Mouse (Mus musculus) erythroblast, embryonic 14.5 days (primary cell): ENCODE data around the gene Myo18a.

Experiments
- GATA1 ChIP-seq: IDR thresholded peaks from 2 replicates; pipeline ENCODE4 v1.6.1; 2012; ENCODE audit warnings: low read length, inconsistent platforms, mixed read lengths
- TAL1 ChIP-seq: IDR thresholded peaks from 3 replicates; pipeline ENCODE4 v1.6.1; 2012; ENCODE audit warnings: low read length, inconsistent platforms, mixed read lengths

DNA sequence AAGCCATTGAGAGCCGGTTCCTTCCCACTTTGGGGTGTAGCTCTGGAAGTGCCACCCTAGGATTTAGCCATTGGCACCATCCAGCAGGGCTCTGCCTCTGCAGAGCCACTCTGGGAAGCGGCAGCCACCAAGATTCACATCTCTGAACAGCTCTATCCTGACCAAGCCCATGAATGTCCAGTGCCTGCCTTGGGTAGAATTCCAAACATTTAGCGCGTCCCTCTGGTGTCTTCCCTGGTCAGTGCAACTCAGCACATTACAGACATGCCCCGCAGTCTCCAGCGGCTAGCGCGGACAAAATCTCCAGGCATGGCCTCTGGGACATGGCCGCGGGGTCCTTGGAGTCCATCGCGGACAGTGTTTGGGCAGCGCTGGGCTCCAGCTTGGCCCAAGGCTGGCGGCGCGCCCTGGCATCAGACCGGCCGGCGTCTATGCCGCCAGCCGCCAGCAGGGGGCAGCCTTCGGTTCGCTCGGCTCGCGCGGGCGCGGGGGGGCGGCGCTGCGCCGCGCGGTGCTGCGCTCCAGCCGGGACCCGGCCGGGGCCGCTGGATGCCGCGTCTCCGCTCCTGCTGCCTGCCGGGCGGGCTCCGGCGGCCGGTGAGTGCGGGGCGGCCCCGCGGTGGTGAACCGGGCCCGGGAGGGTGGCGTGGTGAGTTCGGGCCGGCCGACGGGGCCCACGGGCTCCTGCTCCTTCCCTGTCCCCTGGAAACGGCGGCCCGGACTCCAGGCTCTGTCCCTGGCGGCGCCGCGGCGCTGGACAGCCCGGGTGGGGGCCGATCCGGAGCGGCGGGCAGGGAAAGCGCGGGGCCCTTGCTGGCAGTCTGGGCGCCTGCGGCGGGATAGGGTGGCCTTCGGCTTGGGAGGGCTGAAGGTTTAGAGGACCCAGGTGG is at the start of gene Myo18a:
- no peak for TF ChIP-seq GATA1
- no peak for TF ChIP-seq TAL1
